Mouse (Mus musculus): ENCODE measurements around the gene Afap1.

Gene Afap1

DNA sequence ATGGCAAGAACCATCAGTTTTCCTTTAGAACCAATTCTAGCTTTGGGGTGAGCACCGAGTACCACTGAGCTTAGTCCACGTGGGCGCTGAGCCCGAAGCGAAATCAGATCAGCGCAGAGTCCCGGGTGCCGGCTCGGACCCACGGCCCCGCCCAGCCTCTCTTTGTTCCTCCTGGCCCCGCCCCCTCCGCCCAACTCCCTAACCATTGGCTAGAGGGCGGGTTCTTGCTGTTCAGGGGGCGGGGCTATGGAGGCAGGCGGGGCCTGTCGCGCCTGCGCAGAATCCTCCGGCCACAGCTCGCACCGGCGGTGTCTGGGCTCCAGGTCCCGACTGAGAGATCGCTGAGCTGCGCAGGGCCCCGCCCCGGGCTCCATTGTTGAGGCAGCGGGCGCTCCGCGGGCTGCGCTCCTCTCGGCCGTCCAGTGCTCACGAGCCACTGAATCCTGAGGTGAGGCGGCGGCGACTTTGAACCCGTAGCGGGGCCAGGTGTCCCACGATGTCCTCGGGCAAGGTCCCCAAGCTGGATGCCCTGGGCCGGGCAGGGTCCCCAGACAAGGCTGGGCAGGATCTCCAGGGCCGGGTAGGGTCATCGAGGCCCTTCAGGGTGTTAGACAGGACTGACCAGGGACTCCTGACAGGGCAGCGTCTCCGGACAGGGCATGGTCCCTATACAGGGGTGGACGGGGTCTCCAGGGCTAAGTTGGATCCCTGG lies at the start of gene Afap1:
TSS of gene Afap1 (plus strand) at position 227 of the 712 bp plus-strand sequence.
- DNase-seq (ENCODE audit: low spot score) = peak; percentile 98

DNA sequence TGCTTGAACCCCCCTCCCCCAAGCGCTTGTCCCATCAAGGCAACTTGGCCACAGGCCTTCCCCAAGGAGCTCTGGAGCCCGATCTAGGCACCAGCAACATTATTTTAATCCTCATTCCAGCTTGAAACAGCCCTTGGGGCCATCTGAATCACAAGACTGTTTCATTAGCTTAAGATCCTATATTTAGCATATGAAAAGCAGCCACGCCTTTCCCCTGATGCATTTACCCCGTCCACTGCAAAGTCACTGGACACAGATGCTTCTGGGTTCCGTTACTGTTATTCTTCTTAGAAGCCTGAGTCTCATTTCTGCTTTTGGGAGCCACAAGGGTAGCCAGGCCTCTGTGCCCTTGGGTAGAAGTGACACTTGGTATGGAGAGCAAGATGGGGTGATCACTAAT lies 41.6 kb upstream of the Afap1 start:
- no peak for DNase-seq (ENCODE audit: low spot score)

DNA sequence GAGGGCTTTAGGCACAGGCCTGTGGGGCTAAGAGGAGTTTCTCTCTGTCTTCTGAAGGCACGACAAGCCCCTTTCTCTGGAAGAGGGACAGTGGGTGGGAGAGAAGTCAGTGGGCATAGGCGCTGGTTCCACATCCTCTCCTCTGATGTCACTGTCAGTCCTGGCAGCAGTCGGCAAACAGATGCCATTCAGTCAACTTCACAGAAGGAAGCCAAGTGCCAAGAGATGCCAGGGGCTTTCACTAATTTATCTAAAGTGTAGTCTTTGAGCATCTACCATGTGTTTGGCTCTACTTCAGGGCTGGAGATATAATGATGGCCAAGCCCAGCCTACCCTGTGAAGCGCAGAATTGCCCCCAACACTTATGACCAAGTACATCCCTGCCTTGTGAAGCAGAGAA lies 39.7 kb upstream of the Afap1 start:
- DNase-seq (ENCODE audit: low spot score) = no peak

DNA sequence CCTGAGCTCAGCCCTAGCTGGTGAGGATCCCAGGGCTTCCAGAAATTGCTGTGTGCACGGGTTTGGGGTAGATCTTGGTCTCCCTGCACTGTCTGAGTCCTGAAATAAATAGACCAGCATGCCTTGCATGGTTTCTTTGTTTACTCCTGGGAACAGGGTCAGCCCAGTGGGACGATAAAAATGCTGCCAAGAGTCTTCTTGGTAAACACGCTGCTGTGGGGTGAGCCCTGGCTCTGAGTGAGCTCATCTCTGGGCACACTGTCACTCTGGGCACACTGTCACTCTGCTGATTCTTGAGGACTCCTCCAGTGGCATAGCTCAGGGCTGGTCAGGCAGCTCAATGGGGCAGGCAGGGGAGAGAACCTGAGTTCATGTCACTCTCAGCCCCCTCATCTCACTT lies 36.9 kb upstream of the Afap1 start:
- DNase-seq (ENCODE audit: low spot score) = no peak

DNA sequence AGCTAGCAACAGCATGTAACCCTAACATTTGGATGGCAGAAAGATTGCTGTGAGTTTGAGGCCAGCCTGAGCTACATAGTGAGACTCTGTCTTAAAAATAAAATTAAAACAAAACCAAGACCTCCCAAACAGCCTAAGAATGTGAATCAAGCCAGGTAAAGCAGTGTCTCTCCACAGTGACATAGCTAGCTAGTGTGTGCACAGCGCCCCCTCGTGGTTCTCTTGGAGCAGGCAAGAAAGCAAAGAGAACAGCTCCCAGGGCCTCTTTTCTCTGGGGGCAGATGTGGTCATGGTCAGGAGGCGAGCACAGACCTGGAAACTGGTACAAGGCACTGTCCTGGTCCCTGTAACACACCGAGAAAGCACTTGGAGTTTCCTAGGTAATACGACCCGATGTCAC lies 35.0 kb upstream of the Afap1 start:
- DNase-seq (ENCODE audit: low spot score) = peak; percentile 27

DNA sequence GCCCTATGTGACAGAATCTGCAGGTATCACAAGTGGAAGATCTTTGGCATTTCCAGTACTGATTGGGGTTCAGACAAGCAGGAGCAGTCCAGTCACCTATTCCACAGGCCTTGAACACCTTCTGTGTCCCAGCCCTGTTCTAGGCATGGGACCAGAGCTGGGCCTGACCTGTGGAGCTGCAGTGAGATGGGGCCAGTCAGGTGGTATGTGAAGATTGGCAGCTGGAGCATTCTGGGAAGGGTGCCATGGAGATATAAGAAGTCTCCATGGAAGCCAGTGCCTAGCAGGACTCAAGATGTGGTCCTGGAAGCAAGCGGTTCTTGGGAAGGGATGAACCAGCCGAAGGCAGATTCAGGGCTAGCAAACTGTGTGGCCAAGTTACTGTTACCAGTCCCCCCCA lies 31.7 kb upstream of the Afap1 start:
- no peak for DNase-seq (ENCODE audit: low spot score)

DNA sequence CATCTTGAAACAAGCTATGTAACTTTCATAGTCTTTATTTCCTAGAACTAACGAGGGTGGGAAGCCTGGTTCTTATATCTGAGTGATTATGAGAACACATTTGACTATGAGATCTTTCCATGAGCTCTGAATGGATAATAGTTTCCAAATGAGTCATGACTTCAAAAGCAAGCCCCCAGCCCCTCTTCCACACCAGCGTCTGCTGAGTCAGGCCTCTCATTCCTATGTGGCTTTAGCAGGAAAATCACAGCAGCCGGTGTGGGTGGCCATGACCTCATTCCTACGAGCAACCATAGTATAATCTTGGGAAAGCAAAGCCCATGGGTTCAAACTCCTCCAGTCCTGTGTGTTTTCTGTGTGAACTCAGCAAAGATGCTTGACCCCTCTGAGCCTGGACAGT lies 23.1 kb upstream of the Afap1 start:
- no peak for DNase-seq (ENCODE audit: low spot score)

DNA sequence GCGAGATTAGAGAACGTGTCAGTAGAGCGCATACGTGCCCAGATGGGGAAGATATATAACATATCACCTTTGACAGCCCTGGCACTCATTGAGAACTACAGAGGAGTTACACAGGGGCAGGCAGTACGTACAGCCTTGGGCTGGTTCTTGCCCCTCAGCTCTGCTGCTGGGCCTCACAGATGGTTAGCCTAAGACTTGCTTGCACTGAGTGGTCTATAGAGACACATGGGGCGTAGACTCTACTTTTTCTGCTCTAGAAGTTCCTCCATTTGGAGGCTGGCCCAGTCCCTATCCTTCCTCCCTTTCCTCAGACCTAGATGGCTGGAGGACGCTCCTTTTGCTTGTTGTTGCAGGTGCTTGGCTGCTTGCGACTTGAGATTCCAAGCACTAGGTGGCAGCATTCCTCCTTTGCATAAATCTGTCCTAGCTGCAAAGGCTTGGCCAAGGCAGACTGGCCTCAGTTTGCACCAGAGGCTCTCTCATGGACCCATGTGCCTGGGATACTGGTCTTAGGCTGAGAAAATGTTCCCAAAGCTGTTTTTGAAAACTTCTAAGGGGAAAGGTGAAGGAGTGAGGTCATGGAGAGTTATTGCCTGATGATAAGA lies 22.6 kb upstream of the Afap1 start:
- DNase-seq (ENCODE audit: low spot score) = peak; percentile 35

DNA sequence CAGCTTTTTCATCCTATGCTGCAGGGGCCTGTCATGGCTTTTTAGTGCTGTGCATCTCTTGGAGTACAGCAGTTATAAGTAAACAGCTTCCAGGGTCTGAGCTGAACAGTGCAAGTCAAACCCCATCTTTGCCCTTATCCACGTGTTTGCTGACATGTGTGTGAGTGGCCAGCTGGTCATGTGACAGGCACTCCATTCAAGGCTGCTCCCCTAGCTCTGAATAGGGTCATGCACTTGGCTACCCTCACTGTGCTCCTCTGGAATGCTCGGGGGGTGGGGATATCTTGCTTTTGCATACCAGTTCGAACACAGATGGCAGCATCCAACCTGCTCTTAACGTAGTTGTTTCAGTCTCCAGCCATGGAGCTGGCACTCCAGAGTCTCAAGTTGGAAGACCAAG lies 19.7 kb upstream of the Afap1 start:
- DNase-seq (ENCODE audit: low spot score) = no peak

DNA sequence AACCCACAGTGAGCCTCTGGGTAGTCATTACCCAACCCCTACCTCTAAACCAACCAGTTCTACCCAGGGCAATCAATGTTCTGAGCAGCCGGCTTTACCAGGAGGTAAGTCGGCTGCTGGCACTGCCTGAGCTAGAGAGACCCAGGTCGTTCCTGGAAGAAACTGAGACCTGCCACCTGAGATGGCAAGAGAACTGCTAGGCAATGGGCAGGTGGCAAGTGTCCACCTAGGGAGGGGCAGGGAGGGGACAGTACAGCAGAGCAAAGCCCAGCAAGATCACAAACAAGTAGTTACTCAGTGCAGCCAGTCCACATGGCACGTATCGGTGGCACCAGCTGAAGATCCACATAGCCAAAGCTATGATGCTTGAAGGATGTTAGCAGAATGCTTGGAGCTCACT lies 16.9 kb upstream of the Afap1 start:
- DNase-seq (ENCODE audit: low spot score) = no peak

DNA sequence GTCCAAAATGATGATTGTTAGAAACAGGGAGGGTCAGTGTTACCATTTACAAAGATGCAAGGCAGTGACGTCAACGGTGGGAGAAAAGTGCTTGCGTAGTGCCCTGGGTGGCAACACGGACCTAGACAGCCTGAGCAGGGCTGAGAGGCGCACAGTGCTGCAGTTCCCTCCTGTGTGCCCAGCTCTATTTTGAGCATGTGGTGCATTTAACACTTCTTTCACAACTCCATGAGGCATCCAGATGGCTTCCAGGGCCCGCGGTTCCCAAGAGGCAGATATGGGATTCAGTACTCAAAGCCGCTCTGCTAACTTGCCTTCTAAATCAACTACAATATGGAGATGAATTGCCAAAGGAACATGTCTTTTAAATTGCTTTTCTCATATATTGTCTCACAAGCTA lies 13.9 kb upstream of the Afap1 start:
- DNase-seq (ENCODE audit: low spot score) = no peak

DNA sequence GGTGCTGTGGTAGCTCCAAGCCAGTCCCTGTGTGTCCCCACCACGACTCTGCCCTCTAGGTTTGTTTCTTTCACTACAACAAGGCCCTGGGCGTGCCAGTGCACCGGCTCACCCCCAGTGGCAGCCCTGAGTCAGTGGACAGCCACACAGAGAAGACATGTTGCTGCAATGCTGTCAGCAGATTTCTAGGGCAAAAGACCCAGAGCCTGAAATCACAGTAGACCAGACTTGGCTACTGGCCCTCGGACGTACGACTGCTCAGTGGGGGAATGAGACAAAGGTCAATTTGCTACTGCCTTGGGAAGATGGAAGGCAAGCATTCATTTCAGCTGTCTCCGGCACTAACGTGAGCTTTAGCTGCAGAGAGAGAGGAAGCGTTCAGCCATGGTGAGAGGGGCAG lies 10.7 kb upstream of the Afap1 start:
- no peak for DNase-seq (ENCODE audit: low spot score)

DNA sequence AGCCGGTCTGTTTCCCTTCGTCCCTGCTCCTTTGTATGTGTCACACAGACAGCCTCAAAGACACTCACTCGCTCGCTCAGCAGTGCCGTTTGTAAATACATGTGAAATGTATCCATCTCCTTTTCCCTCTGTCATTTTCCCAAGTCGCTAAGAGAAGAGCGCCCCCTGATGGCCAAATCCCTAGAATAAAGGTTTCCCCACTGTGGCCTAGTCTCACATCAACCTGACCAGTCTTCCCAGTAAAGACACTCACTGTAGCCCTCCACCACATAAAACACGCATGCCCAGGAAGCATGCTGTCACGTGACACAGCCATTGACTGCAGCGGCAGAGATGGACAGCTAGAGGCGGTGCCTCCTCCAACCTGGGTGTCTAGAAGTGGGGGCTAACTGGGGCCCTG lies 8.9 kb upstream of the Afap1 start:
- no peak for DNase-seq (ENCODE audit: low spot score)

DNA sequence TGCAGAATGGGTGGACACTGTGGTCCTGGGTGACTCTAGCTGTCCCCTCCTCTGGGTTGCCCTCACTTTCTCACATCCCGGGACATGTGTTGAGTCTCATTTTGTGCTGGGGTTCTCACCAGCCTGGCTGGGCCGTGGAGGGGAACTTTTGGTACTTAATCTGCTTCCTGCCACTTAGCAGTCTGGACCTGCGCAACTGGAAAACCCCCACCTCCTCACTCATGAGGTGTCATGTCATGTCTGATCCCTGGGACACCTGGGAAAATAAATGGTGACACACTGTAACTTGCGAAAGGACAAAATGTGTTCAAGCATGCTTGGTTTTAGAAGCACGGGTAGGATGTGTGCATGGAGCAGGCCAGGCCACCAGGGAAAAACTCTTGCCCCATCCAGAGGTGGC lies 8.4 kb upstream of the Afap1 start:
- no peak for DNase-seq (ENCODE audit: low spot score)

DNA sequence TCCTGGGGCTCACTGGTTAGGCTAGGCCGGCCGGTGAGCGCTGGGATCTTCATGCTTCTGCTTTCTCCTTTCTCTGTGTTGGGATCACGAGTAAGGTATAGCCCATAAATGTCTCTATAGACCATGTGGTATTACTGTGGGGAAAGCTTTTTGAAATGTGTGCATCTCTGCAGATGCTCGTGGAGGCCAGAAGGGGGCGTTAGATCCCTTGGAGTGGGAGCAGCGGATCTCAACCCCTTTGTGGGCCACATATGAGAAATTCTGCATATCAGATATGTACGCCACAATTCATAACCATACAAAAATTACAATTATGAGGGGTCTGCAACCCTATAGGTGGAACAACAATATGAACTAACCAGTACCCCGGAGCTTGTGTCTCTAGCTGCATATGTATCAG lies 4.2 kb upstream of the Afap1 start:
- no peak for DNase-seq (ENCODE audit: low spot score)

DNA sequence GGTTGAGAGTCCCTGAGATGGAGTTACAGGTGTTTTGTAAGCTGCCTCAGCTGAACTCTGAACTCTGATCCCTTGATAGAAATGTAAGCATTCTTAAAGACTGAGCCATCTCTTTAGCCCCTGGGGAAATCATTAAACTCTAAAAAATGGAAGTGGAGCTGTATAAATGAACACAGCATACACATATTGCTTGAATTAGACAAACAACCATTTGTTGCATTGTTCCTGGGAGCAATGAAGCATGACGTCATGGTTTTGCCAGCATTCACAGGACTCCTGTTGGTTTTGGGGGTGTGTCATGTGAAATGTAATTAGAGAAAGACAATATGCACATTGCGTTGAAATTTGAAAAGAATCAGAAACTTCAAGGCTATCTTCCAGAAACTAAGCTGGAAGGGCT lies 3.5 kb upstream of the Afap1 start:
- no peak for DNase-seq (ENCODE audit: low spot score)

DNA sequence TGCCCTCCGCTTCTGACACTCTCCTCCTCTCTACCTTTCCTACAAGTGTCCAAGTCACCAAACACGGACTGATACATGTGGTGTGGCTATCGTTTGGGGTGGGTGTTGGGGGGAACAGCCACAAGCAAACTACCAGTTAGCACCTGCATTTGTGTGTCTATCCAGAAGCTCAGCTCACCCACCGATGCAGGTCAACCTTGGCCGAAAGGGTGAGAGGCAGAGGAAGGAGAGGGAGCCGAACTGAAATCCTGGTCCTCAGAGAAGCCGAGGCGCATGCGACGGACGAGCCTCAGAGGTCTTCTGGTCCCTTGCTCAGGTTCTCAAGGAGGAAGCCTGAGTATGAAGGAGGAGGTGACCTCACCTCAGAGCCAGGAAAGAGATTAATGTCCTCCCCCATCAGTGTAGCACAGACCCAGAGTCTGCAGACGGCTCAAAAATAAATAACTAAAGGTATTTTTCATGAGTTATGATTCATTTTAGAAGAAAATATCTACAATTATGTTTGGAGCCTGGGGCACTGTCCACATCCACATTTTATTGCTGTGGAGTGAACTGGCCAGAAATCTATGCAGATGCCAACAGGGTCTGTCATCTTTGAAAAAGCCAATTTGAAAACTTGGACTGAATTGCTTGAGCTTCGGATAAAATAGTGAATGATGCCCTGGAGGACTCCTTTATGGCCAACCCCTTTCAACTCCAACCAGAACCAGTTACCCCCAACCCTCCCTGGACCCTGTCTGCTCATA lies 2.0 kb upstream of the Afap1 start:
- DNase-seq (ENCODE audit: low spot score) = no peak

DNA sequence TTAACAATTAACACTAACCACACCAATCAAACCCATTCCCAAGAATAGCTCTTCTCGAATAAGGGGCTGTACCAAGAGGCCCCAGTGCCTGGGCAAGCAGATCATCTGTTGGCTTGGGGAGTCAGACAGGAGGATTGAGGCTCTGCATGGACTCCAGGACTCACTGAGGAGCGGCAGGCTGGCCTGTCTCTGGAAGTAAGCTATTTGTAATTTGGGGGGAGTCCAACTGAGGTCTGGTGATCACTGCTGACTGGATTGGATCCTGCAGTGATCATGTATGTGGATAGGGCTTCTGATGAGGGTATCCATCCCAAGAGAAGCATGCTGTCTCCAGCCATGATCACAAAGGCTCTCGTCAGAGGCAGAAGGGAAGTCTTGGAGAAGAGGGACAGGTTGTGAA lies 756 bp upstream of the Afap1 start:
- no peak for DNase-seq (ENCODE audit: low spot score)

DNA sequence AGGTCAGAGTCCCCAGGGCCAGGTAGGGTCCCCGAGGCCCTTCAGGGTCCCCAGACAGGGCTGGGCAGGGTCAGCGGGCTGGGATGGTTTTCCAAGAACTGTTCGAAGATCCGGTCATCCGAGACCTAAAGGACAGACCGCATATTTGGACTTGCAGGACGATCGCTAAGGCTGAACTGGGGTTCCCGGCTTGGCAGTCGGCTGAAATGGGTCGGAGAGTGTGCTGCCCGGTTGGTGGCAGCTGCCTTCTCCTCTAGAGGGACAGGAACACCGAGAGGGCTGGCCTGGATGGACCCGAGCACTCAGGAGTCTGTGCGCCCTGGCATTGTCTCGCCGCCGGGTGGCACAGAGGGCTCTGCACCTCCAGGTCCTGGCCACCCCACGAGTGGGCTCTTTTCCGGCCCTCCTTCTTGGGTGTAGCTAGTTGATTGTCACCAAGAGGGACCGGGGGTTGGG lies 714 bp downstream of the Afap1 start:
- DNase-seq (ENCODE audit: low spot score) = peak; percentile 44

DNA sequence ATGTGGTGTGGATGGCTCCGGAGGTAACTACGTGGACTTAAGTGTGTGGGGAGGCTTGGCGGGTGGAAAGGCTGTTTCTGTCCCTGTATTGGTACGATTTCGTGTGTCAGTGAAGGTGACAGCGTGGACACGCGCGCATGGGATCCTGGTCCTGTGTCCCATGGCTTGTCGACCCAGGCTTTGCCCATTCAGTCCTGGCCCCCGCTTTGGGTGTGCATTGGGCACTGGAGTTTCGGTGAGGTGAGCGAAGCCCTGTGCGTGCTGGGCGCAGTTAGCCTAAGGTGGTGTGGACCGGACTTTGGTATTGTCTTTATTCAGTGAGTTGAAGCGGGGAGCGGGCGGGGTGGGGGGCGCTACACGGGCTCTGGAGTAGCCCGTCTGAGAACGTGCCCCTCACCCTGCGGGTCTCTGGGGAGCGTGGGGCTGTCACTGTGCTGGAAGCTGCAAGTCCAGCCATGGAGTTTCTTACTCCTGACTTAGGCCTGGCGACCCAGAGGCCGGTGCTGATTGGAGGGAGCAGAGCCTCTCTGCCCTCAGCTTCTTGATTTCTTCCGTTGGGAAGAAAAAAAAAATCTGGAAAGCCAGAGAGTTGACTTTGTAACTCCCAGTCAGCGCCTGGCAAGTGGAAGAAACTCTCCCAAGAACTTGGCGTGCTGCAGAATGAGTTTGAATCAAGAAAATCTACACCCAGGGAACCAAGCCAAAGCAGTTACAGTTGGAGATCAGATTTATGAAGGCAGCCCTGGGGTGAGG lies 1.4 kb downstream of the Afap1 start:
- DNase-seq (ENCODE audit: low spot score) = no peak

DNA sequence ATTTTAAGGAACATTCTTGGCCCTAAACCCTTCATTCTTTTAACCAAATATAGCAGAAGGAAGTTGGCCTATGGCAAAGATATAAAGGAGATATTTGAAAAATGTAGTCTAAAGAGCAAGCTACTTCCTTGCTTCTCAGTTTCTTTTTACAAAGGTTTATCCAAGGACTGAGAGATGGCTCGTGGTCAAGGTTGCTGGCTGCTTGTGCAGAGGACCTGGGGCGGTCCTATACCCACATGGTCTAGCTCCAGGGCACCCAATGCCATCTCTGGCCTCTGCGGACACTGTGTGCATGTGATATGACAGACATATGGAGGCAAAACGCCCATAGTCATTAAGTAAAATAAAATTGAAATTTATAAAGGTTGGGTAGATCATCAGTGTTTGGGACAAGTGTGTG lies 2.8 kb downstream of the Afap1 start:
- DNase-seq (ENCODE audit: low spot score) = no peak

DNA sequence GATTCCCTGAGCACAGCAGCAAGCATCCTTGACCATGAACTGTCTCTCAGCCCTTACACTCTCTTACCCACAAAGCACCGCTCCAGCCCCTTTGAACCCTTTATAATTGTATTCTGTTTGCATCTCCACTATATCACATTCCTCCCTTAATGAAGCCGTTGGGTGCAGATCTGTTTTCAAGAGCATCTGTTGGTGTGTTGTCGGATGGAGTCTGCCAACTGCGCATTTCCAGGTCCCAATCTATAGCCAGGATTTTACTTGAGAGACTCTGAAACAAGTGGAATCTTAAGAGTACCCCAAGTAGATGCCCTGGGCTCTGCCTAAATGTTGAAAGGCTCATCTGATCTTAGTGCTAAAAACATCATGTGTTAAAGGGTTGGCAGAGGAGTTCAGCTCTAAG lies 3.4 kb downstream of the Afap1 start:
- no peak for DNase-seq (ENCODE audit: low spot score)

DNA sequence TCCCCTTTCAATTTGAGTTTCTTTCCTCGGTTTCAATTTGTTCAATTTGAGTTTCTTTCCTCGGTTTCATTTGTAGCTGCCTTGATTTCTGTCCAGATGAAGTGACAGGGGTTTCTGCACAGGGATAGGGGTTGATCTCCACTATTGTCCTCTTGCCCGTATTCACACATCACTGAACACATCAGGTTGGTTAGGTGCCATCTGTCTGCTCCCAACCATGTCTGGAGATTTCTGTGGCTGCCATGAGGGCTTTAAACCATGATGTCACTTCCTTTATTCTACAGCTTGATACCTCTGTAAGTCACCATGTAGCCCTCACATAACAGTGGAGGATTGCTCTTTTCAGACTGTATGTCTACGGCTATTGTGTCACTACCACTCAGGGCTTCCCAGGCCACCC lies 4.0 kb downstream of the Afap1 start:
- no peak for DNase-seq (ENCODE audit: low spot score)
